ENCODE assay signal across 17 mouse cellular contexts in the genomic region with DNA sequence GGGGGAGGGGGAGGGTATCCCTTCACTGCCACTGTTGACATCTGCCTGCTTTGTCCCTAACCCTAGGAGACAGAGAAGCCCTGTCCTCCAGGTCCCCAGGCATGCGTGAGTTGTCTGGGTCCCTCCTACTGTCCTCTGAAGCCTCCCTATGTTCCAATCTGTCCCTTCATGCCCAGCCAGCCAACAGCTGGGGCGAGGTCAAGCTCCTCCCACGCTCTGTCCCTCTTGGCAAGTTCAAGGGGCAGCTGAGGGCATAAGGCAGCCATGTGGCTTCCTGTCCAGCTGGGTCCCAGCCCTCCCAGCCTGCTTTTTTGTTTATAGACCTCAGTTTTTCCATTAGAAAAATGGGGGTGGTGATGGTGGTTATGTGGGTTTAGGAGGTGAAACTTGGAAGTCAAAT. TPM values are rescaled to one million over a fixed set of nuclear protein-coding genes. Genes with fewer than 3 reads are reported as not detected.
A peak's percentile ranks its signal among the peaks of the same experiment; 100 is the strongest.
DNase-seq lines count a peak whose midpoint lies in the region; ATAC-seq and TF ChIP-seq lines count a peak whose summit lies in the region.
"Had no signal": no experiment of that assay in that cellular context is flagged by ENCODE, and none has a peak within 500 bp of the region (broad histone marks: within the 10 kb centered on the region; RNA-seq: fewer than 3 reads in every experiment).

No protein-coding gene starts in this region.

- no peaks in the 10 kb centered on the region for H3K9me3 ChIP-seq in neural tube, embryonic 15.5 days (replicated peaks)
- H3K9me3 ChIP-seq: heart, embryonic 15.5 days; liver, embryonic 15.5 days had no signal

- no peak overlapping the region for H3K4me3 ChIP-seq in gastrocnemius, adult 2 months
- no peak overlapping the region for H3K4me3 ChIP-seq in liver, adult 2 months (ENCODE audit: insufficient read depth, low read depth, low read length)
- H3K4me3 ChIP-seq in neural tube, embryonic 15.5 days (replicated peaks): no peak overlapping the region
- H3K4me3 ChIP-seq: heart, embryonic 15.5 days; liver, embryonic 15.5 days had no signal

- TF ChIP-seq CTCF in gastrocnemius, adult 2 months (IDR thresholded peaks at IDR 0.05): no peak
- TF ChIP-seq CTCF in liver, adult 2 months (IDR thresholded peaks at IDR 0.05; ENCODE audit: low read depth, low read length): no peak

- intact Hi-C loops in gastrocnemius, adult 2 months (cut with DNase I): no loop called here
- intact Hi-C loops in gastrocnemius, postnatal 36 days (cut with DNase I): no loop called here

- no peak for ATAC-seq in neural tube, embryonic 15.5 days (ENCODE audit: low FRiP score)
- ATAC-seq: CD4-positive, CD25-positive, alpha-beta regulatory T cell, adult 4 months; inflammation-experienced regulatory T-cells, adult 6 months; Patski had no signal

- H3K36me3 ChIP-seq in liver, adult 2 months (ENCODE audit: control insufficient read depth, insufficient read depth, low read length): no peaks in the 10 kb centered on the region
- no peaks in the 10 kb centered on the region for H3K36me3 ChIP-seq in neural tube, embryonic 15.5 days
- H3K36me3 ChIP-seq: heart, embryonic 15.5 days; liver, embryonic 15.5 days had no signal

- TF ChIP-seq POLR2A in liver, adult 2 months (IDR thresholded peaks at IDR 0.05; ENCODE audit: extremely low read depth, insufficient read depth, low read length): no peak

- H3K27me3 ChIP-seq in liver, adult 2 months (ENCODE audit: control insufficient read depth, insufficient read depth, low read length): no peaks in the 10 kb centered on the region
- no peaks in the 10 kb centered on the region for H3K27me3 ChIP-seq in neural tube, embryonic 15.5 days (replicated peaks)
- H3K27me3 ChIP-seq: heart, embryonic 15.5 days; liver, embryonic 15.5 days; Patski had no signal

- peak; percentile 53 for DNase-seq in gastrocnemius, adult 2 months
- DNase-seq in gastrocnemius, postnatal 36 days: no peak
- peak; percentile 91 for DNase-seq in liver, adult 2 months (ENCODE audit: extremely low read depth, low read depth, low spot score)
- no peak for DNase-seq in liver
- DNase-seq in brain, adult 2 months (ENCODE audit: low read depth, low spot score): peak; percentile 55
- peak; percentile 69 for DNase-seq in lung, postnatal 25 days (ENCODE audit: low spot score)
- no peak for DNase-seq in ovary, adult 18-20 months (ENCODE audit: low spot score)
- DNase-seq: cerebellum, postnatal 14 days; layer of hippocampus, postnatal 36 days; thymus, adult 2 months had no signal

- WGBS in liver, adult 2 months: 9% methylated on average over 3 of the region's 3 CpGs
- WGBS in neural tube, embryonic 15.5 days: 50% methylated on average over 3 of the region's 3 CpGs

- no peak overlapping the region for H3K9ac ChIP-seq in liver, adult 2 months (ENCODE audit: low read depth, low read length)
- H3K9ac ChIP-seq in neural tube, embryonic 15.5 days (replicated peaks): no peak overlapping the region
- H3K9ac ChIP-seq: heart, embryonic 15.5 days; liver, embryonic 15.5 days had no signal

- H3K79me2 ChIP-seq in liver, adult 2 months (ENCODE audit: control insufficient read depth, insufficient read depth, low read length): no peaks in the 10 kb centered on the region

- no peak overlapping the region for H3K4me2 ChIP-seq in neural tube, embryonic 15.5 days
- H3K4me2 ChIP-seq: heart, embryonic 15.5 days; liver, embryonic 15.5 days had no signal

- no peak overlapping the region for H3K27ac ChIP-seq in gastrocnemius, adult 2 months
- H3K27ac ChIP-seq in liver, adult 2 months (replicated peaks; ENCODE audit: insufficient read depth, low read depth, low read length): peak overlapping the region; percentile 50
- H3K27ac ChIP-seq in neural tube, embryonic 15.5 days (replicated peaks): no peak overlapping the region
- H3K27ac ChIP-seq: heart, embryonic 15.5 days; liver, embryonic 15.5 days had no signal

- H3K4me1 ChIP-seq in liver, adult 2 months (ENCODE audit: control insufficient read depth, insufficient read depth, low read length): peaks cover 3% of the 10 kb centered on the region
- peaks cover 13% of the 10 kb centered on the region for H3K4me1 ChIP-seq in neural tube, embryonic 15.5 days
- H3K4me1 ChIP-seq: liver, embryonic 15.5 days had no signal

RNA-seq across cellular contexts. Expression of a gene that starts 29.7 kb away (rescaled TPM):
- total RNA-seq in gastrocnemius, adult 2 months (2021): 1 to 10 TPM; 1.2 to 2.2 TPM
- 1 to 10 TPM; 2.2 TPM for total RNA-seq in gastrocnemius, postnatal 36 days (2021)
- total RNA-seq in liver, adult 2 months (2014; rRNA removed): 0.40 and 0.46 TPM in 2 replicates
- polyA plus RNA-seq in liver, adult 2 months (2012; rRNA removed): 0.52 and 0.69 TPM in 2 replicates
- polyA plus RNA-seq in neural tube, embryonic 15.5 days (2015; fragmentation: Nextera tagmentation; extraction: Ambion mirVana): 2.4 and 2.5 TPM in 2 replicates
- polyA plus RNA-seq: CD4-positive, CD25-positive, alpha-beta regulatory T cell, adult 4 months; inflammation-experienced regulatory T-cells, adult 6 months had no signal

RNA-seq across cellular contexts. Expression of a gene that starts 53.0 kb away (rescaled TPM):
- total RNA-seq in gastrocnemius, adult 2 months (2021): 10 to 100 TPM; 44.2 to 55.4 TPM
- 10 to 100 TPM; 41.0 to 53.1 TPM for total RNA-seq in gastrocnemius, postnatal 36 days (2021)
- 68.3 and 101 TPM in 2 replicates for total RNA-seq in liver, adult 2 months (2014; rRNA removed)
- 91.7 and 93.5 TPM in 2 replicates for polyA plus RNA-seq in liver, adult 2 months (2012; rRNA removed)
- 7.8 and 13.9 TPM in 2 replicates for polyA plus RNA-seq in neural tube, embryonic 15.5 days (2015; fragmentation: Nextera tagmentation; extraction: Ambion mirVana)

RNA-seq across cellular contexts. Expression of a gene that starts 58.6 kb away (rescaled TPM):
- total RNA-seq in gastrocnemius, adult 2 months (2021): not detected
- total RNA-seq in gastrocnemius, postnatal 36 days (2021): not detected
- total RNA-seq in liver, adult 2 months (2014; rRNA removed): not detected in 2 replicates
- not detected in 2 replicates for polyA plus RNA-seq in liver, adult 2 months (2012; rRNA removed)
- not detected in 2 replicates for polyA plus RNA-seq in neural tube, embryonic 15.5 days (2015; fragmentation: Nextera tagmentation; extraction: Ambion mirVana)
- total RNA-seq: layer of hippocampus, postnatal 36 days had no signal
- polyA plus RNA-seq: brain, embryonic 14.5 days; CD4-positive, CD25-positive, alpha-beta regulatory T cell, adult 4 months; heart, embryonic 15.5 days; inflammation-experienced regulatory T-cells, adult 6 months; liver, embryonic 15.5 days had no signal

Comparison
In these comparisons a context has a peak if more than half of its experiments do, and no peak if none do; other contexts are left out.
1. DNase-seq: peak in gastrocnemius, adult 2 months (single experiment), liver, adult 2 months (single experiment), brain, adult 2 months (single experiment) and lung, postnatal 25 days (single experiment); none in gastrocnemius, postnatal 36 days (0 of 2), liver (single experiment) and ovary, adult 18-20 months (single experiment).